Mouse (Mus musculus) heart, embryonic 14.5 days (tissue): ENCODE measurements at regions not wholly inside any gene's neighbourhood (a gene's known extent, or its start where the extent isn't known, plus 50 kb on each side); places are given as distances from the start of the nearest gene placed in this dataset.

ENCODE experiments used
- ATAC-seq: fragments of 200-750 bp; cut with Nextera tagmentation; 2 replicates; pipeline ENCODE4 v1.8.0; 2017; ENCODE audit warnings: low read depth, moderate TSS enrichment; ENCODE audit not compliant: insufficient number of reproducible peaks, insufficient read depth, low FRiP score
- H3K27ac ChIP-seq, 2 experiments: fragments of 200-500 bp in 1 of 2; fragments of 300-500 bp in 1 of 2; sonication (generic) in 1 of 2; replicated peaks in 1 of 2; 2 replicates each; pipeline ENCODE4 v1.5.1; 2012 to 2014; ENCODE audit warnings: low read depth in 2 of 2, low read length in 2 of 2, control low read depth in 1 of 2, mild to moderate bottlenecking in 1 of 2, mixed read lengths in 1 of 2; ENCODE audit not compliant: control insufficient read depth in 1 of 2, insufficient read depth in 1 of 2
- H3K27me3 ChIP-seq: fragments of 300-500 bp; sonication (generic); 2 replicates; pipeline ENCODE4 v1.6.1; 2014; ENCODE audit warnings: mild to moderate bottlenecking, low read length, control low read depth; ENCODE audit not compliant: control insufficient read depth, insufficient read depth
- H3K36me3 ChIP-seq: fragments of 300-500 bp; sonication (generic); 2 replicates; pipeline ENCODE4 v1.6.1; 2014; ENCODE audit warnings: mild to moderate bottlenecking, control low read depth, low read length, mixed read lengths; ENCODE audit not compliant: control insufficient read depth, insufficient read depth
- H3K4me1 ChIP-seq, 2 experiments: fragments of 200-500 bp in 1 of 2; fragments of 300-500 bp in 1 of 2; sonication (generic) in 1 of 2; 2 replicates each; pipeline ENCODE4 v1.6.1; 2012 to 2014; ENCODE audit warnings: low read length in 2 of 2, control low read depth in 1 of 2, mixed read lengths in 1 of 2; ENCODE audit not compliant: control insufficient read depth in 2 of 2, insufficient read depth in 2 of 2
- H3K4me2 ChIP-seq: fragments of 300-500 bp; sonication (generic); 2 replicates; pipeline ENCODE4 v1.6.1; 2014; ENCODE audit warnings: mild to moderate bottlenecking, low read length
- H3K4me3 ChIP-seq, 2 experiments: fragments of 200-500 bp in 1 of 2; fragments of 300-500 bp in 1 of 2; sonication (generic) in 1 of 2; 2 replicates each; pipeline ENCODE4 v1.5.1; 2012 to 2014; ENCODE audit warnings: low read length in 2 of 2, mild to moderate bottlenecking in 2 of 2, control low read depth in 1 of 2, low read depth in 1 of 2, moderate library complexity in 1 of 2; ENCODE audit not compliant: control insufficient read depth in 1 of 2, insufficient read depth in 1 of 2
- H3K9ac ChIP-seq: fragments of 300-500 bp; sonication (generic); 2 replicates; pipeline ENCODE4 v1.6.1; 2014; ENCODE audit warnings: mild to moderate bottlenecking, low read length
- H3K9me3 ChIP-seq: fragments of 300-500 bp; sonication (generic); 2 replicates; pipeline ENCODE4 v1.6.1; 2016; ENCODE audit warnings: low read length, control low read depth; ENCODE audit not compliant: control insufficient read depth
- WGBS: fragments of 180-500 bp; shearing (Covaris S2); extraction: QIAGEN DNeasy Blood & Tissue Kit; methylation state at CpG from one replicate; pipeline ENCODE4 v1.1.7; 2014; 5-methylcytosine and 5-hydroxymethylcytosine counted together

- Histone ChIP-seq H3K9ac (no peak overlapping the region), H3K27ac (no peak overlapping the region), H3K4me3 (no peak overlapping the region), H3K27me3 (no peaks in the 10 kb centered on the region), H3K4me1 (no peaks in the 10 kb centered on the region), H3K4me2 (no peak overlapping the region), H3K9me3 (0 out of 2 replicates have a peak, but pooled peaks cover 3% of the 10 kb centered on the region), H3K36me3 (no peaks in the 10 kb centered on the region)
- ATAC-seq: no peak
- WGBS: 64% methylated on average over 4 of the region's 4 CpGs
Observed at GRCm38 (mm10) chr12:32619830-32620229, 199.5 kb upstream of the Nampt start.

- 83% methylated on average over 5 of the region's 5 CpGs for WGBS
- Histone ChIP-seq H3K27me3 (no peaks in the 10 kb centered on the region), H3K27ac (no peak overlapping the region), H3K9me3 (0 out of 2 replicates have a peak, but pooled peaks cover 3% of the 10 kb centered on the region), H3K9ac (no peak overlapping the region), H3K4me2 (no peak overlapping the region), H3K4me1 (no peaks in the 10 kb centered on the region), H3K4me3 (no peak overlapping the region), H3K36me3 (no peaks in the 10 kb centered on the region)
- no peak for ATAC-seq
Observed at GRCm38 (mm10) chr12:32621739-32622138, 197.6 kb upstream of the Nampt start.

GRCm38 (mm10) chr12:32628552-32628951, 190.8 kb upstream of the Nampt start:
- 100% methylated on average over 1 of the region's 1 CpGs for WGBS
- no peak for ATAC-seq
- Histone ChIP-seq H3K9ac (no peak overlapping the region), H3K36me3 (no peaks in the 10 kb centered on the region), H3K27me3 (no peaks in the 10 kb centered on the region), H3K27ac (no peak overlapping the region), H3K4me3 (no peak overlapping the region), H3K4me1 (no peaks in the 10 kb centered on the region), H3K9me3 (no peaks in the 10 kb centered on the region), H3K4me2 (no peak overlapping the region)

GRCm38 (mm10) chr12:32632935-32633334, 186.4 kb upstream of the Nampt start:
- Histone ChIP-seq H3K4me1 (no peaks in the 10 kb centered on the region), H3K4me2 (no peak overlapping the region), H3K36me3 (no peaks in the 10 kb centered on the region), H3K27ac (no peak overlapping the region), H3K9me3 (no peaks in the 10 kb centered on the region), H3K9ac (no peak overlapping the region), H3K4me3 (no peak overlapping the region), H3K27me3 (no peaks in the 10 kb centered on the region)
- 57% methylated on average over 3 of the region's 3 CpGs for WGBS
- ATAC-seq: no peak

- 41% methylated on average over 5 of the region's 5 CpGs for WGBS
- ATAC-seq: no peak
- H3K27me3 ChIP-seq: 0 out of 2 replicates have a peak, but pooled peaks cover 8% of the 10 kb centered on the region
- no peak overlapping the region for H3K4me3 ChIP-seq
- no peak overlapping the region for H3K9ac ChIP-seq
- no peaks in the 10 kb centered on the region for H3K9me3 ChIP-seq
- no peaks in the 10 kb centered on the region for H3K36me3 ChIP-seq
- H3K4me2 ChIP-seq: no peak overlapping the region
- no peaks in the 10 kb centered on the region for H3K4me1 ChIP-seq
- no peak overlapping the region for H3K27ac ChIP-seq
Observed at GRCm38 (mm10) chr12:32635055-32635454, 184.3 kb upstream of the Nampt start.

- no peak for ATAC-seq
- Histone ChIP-seq H3K27ac (no peak overlapping the region), H3K9me3 (no peaks in the 10 kb centered on the region), H3K27me3 (0 out of 2 replicates have a peak, but pooled peaks cover 8% of the 10 kb centered on the region), H3K9ac (no peak overlapping the region), H3K36me3 (no peaks in the 10 kb centered on the region), H3K4me2 (no peak overlapping the region), H3K4me1 (no peaks in the 10 kb centered on the region), H3K4me3 (no peak overlapping the region)
- 3% methylated on average over 8 of the region's 8 CpGs for WGBS
Observed at GRCm38 (mm10) chr12:32637400-32638100, 181.8 kb upstream of the Nampt start.

- H3K4me3 ChIP-seq: no peak overlapping the region
- H3K36me3 ChIP-seq: no peaks in the 10 kb centered on the region
- no peak overlapping the region for H3K9ac ChIP-seq
- no peaks in the 10 kb centered on the region for H3K4me1 ChIP-seq
- 76% methylated on average over 2 of the region's 2 CpGs for WGBS
- no peak for ATAC-seq
- H3K27me3 ChIP-seq: 0 out of 2 replicates have a peak, but pooled peaks cover 8% of the 10 kb centered on the region
- no peaks in the 10 kb centered on the region for H3K9me3 ChIP-seq
- H3K27ac ChIP-seq: no peak overlapping the region
- no peak overlapping the region for H3K4me2 ChIP-seq
Observed at GRCm38 (mm10) chr12:32640591-32640990, 178.8 kb upstream of the Nampt start.

GRCm38 (mm10) chr12:32642493-32642892, 176.9 kb upstream of the Nampt start:
- H3K27me3 ChIP-seq: 0 out of 2 replicates have a peak, but pooled peaks cover 8% of the 10 kb centered on the region
- H3K9ac ChIP-seq: no peak overlapping the region
- no peak overlapping the region for H3K4me2 ChIP-seq
- no peak for ATAC-seq
- no peaks in the 10 kb centered on the region for H3K36me3 ChIP-seq
- H3K4me3 ChIP-seq: no peak overlapping the region
- 80% methylated on average over 1 of the region's 1 CpGs for WGBS
- H3K27ac ChIP-seq: no peak overlapping the region
- H3K4me1 ChIP-seq: no peaks in the 10 kb centered on the region
- no peaks in the 10 kb centered on the region for H3K9me3 ChIP-seq
